Mouse (Mus musculus): ENCODE data around the gene Olfr429.
"Not testable (repeated sequence)": the region's sequence is repeated elsewhere in the genome, so short reads cannot be mapped to it uniquely, and the experiment has no call there.

The Olfr429 gene

DNA sequence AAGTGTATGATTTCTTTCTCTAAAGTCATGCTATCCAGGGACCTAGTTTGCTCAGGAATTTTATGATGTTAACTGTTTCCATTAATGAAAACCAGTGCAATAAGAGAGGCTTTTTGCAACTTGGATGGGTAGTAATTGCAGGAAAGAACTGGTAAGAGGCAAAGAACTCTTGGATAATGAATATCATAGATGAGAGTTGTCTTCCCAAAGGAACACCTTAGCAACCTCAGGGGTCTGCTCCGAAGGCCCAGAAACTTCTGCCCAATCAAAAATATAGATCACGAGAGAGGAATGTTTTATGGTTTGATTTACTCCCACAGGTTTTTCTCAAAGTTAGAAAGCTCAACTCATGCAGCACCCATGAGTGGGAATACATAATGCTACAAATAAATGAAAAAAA is at the start of gene Olfr429:
Gene Olfr429, plus strand, starts transcription at position 301 of the 400 bp plus-strand sequence.
- DNase-seq (ENCODE audit: low spot score in 2 of 2): no peak

DNA sequence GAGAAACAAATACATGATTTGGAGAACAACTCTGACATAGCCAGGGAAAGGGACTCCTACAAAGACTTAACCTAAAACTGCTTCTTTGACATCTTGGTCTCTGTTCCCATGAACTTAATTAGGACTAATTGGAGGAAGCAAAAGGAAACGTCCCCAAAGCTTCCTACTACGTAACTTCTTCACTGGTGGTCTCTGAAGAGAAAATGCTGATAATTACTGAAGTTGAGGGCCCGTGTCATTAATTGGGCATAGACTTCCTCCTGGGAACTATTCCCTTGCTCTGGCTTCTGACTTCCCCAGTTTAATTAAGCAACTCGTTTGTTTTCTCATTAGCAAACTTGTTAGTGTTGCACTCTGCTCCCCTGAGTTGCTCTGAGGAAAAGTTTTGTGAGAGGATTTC is 48.3 kb upstream of the Olfr429 start:
- DNase-seq (ENCODE audit: low spot score in 2 of 2): no peak

DNA sequence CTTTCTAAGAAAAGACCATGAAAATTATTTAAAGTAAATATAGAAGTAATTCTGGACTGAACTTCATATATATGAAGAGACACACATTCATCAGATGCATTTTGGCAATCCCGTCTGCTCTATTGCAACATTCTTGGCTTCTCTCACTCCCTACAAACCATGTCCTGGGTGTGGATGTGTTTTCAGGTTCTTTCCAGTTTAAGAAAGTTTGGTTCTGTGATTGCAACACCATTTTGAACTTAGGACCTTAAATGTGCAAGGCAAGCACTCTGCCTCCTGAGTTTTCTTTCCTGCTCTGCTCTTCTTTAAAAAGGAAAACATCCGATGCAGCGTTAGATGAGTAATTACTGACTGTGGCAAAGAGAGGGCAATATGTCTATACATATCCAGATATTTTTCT is 45.7 kb upstream of the Olfr429 start:
- DNase-seq (ENCODE audit: low spot score in 2 of 2): no peak

DNA sequence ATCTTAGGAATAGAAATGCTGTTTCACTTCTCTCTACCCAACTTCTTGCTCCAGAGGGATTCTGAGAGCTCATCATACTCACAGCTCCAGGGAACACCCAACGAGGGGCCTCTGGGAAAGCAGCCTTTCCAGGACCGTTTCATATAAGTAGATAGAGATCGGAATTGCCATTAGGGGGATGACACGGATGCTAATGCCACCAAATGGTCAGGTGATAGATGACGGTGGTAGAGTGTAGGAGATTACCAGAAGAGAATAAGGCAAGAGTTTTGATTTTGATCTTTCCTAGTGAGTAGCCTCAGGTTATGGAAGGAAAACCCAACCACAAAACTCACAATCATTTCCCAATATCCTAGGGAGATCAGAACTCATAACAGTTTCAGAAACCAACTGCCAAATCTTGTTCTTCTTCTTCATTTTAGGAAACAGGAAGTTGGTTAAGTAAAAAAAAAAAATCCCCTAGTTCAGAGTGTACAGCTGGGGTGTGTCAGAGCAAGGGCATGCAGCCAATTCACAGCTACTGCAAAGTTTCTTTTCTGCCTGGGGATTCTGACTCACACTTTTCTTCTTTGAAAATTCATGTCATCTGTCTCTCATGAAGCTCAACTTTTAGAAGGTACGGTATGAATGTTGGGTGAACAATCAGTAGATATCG is 43.5 kb upstream of the Olfr429 start, which contains the start of gene Olfr433:
Gene Olfr433, plus strand, starts transcription at position 183 of the 655 bp plus-strand sequence.
- peak; percentile 17 to 22 for DNase-seq (ENCODE audit: low spot score in 2 of 2)

DNA sequence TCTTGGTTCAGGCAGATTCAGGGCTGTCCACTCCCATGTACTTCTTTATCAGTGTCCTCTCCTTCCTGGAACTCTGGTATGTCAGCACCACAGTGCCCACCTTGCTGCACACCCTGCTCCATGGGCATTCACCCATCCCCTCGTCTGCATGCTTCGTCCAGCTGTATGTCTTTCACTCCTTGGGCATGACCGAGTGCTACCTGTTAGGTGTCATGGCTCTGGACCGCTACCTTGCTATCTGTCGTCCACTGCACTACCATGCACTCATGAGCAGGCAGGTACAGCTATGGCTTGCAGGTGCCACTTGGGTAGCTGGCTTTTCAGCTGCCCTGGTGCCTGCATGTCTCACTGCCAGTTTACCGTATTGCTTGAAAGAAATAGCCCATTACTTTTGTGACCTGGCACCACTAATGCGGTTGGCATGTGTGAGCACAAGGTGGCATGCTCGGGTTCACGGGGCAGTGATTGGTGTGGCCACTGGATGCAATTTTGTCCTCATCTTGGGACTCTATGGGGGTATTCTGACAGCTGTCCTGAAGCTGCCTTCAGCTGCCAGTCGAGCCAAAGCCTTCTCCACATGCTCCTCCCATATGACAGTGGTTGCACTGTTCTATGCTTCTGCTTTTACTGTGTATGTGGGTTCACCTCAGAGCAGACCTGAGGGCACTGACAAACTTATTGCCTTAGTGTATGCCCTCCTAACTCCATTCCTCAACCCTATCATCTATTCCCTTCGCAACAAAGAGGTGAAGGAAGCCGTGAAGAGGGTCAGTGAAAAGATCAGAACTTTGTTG is 41.8 kb upstream of the Olfr429 start:
- not testable (repeated sequence) for DNase-seq (ENCODE audit: low spot score in 2 of 2)

DNA sequence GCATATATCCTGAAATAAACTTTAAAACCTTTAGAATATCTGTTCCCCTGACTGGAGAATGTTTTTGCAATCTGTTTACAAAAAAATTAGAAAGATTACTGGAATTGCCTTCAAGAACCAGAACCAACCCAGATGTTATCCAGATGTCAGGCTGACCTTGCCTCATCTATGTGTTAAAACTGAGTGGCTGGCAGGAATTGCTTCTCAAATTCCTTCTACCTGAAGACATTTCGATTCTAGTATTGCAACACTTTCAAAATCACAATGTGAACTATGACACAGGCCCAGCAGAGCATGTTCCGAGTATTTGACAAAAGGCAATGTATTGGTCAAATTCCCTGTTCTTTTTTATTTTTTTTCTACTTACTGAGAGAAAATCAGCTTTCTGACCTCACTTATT is 39.7 kb upstream of the Olfr429 start:
- no peak for DNase-seq (ENCODE audit: low spot score in 2 of 2)

DNA sequence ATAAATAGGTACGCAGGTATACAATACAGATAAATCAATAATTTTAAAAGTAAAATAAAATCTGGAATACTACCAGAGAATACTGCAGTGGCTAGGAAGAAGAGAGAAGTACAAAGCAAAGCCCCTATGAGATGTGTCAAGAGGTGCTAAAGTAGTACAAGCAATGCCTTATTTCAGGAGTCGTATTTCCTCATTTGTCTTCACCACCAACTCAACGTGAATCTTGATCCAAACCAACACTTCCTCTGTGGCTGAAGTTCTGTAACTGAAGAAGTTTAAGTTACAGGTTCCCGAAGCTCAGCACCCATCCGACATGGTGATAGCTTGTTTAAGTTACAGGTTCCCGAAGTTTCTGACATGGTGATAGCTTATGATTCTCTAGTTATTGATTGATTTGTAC is 35.9 kb upstream of the Olfr429 start:
- not testable (repeated sequence) for DNase-seq (ENCODE audit: low spot score in 2 of 2)

DNA sequence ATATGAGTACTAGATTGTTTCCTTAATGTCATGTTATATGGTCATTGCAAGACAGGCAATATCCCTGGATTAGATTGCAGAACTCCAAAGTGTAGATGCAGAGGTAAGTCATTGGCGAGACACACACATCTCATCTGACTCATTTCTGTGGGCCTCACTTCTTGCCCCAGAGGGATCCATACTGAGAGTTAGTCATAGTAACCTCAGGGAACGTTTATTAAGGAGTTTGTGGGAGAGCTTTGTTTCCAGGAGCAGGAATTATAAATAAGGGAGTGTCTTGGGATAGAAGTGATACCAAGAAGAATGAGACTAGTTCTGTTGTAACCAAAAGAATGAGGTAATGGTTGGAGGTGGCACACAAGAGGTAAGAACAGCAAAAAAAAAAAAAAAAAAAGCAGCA is 35.2 kb upstream of the Olfr429 start, which contains the start of gene Olfr432:
Gene Olfr432, plus strand, starts transcription at position 313 of the 400 bp plus-strand sequence.
- no peak for DNase-seq (ENCODE audit: low spot score in 2 of 2)

DNA sequence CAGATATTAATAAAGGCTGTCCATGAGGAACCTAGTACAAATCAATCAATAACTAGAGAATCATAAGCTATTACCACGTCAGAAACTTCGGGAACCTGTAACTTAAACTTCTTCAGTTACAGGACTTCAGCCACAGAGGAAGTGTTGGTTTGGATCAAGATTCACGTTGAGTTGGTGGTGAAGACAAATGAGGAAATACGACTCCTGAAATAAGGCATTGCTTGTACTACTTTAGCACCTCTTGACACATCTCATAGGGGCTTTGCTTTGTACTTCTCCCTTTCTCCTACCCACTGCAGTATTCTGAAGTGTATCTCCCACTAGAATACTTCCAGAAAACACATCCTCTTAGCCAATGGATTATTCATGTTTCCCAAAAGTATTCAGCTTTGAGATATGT is 34.8 kb upstream of the Olfr429 start:
- not testable (repeated sequence) for DNase-seq (ENCODE audit: low spot score in 2 of 2)

DNA sequence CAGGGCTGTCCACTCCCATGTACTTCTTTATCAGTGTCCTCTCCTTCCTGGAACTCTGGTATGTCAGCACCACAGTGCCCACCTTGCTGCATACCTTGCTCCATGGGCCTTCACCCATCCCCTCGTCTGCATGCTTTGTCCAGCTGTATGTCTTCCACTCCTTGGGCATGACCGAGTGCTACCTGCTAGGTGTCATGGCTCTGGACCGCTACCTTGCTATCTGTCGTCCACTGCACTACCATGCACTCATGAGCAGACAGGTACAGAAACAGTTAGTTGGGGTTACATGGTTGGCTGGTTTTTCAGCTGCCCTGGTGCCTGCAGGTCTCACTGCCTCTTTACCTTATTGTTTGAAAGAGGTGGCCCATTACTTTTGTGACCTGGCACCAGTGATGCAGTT is 33.6 kb upstream of the Olfr429 start:
- DNase-seq (ENCODE audit: low spot score in 2 of 2): no peak

DNA sequence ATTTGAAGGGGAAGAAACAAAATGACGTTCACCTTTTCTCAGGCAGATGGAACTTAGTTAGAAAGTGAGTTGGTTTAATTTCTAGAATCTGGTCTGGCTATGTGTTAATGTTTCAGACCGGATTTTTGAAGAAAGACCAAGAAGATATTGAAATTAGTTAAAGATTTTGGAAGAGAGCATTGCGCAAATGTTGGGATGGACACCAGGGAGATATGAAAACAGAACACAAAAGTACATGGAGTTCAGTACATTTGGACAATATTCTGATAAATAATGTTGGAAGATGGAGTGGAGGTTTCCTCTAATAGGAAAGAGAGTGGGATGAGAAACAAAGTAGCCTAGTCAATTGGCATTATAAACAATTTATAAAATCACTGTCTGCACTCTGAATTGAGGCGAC is 32.6 kb upstream of the Olfr429 start:
- DNase-seq (ENCODE audit: low spot score in 2 of 2): no peak

DNA sequence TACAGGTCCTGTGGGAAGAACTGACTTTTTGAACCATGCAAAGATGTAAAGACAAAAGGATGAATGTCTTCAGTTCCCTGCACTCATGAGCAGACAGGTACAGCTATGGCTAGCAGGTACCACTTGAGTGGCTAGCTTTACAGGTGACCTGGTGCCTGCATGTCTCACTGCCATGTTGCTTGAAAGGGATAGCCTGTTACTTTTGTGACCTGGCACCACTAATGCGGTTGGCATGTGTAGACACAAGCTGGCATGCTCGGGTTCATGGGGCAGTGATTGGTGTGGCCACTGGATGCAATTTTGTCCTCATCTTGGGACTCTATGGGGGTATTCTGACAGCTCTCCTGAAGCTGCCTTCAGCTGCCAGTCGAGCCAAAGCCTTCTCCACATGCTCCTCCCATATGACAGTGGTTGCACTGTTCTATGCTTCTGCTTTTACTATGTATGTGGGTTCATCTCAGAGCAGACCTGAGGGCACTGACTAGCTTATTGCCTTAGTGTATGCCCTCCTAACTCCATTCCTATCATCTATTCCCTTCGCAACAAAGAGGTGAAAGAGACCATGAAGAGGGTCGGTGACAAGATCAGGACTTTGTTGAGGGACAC is 32.1 kb upstream of the Olfr429 start:
- no peak for DNase-seq (ENCODE audit: low spot score in 2 of 2)

DNA sequence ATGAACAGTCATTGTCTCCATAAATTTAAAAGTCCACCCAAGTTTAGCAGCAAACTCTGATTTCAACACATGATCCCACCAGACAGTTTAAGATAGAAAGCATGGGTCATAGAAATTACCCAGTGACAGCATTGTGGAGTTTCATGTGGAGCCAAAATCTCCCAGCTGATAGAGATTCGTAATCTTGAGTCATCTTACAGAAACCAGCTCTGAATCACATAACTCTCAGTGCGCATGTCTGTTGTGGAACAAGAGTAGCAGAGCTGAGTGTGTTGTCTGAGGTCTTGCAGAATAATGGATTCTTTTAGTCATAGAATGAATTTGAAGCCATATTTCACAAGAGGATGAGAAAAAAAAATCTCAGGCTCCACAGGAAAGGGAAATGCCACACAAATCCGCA is 31.1 kb upstream of the Olfr429 start:
- DNase-seq (ENCODE audit: low spot score in 2 of 2): no peak

DNA sequence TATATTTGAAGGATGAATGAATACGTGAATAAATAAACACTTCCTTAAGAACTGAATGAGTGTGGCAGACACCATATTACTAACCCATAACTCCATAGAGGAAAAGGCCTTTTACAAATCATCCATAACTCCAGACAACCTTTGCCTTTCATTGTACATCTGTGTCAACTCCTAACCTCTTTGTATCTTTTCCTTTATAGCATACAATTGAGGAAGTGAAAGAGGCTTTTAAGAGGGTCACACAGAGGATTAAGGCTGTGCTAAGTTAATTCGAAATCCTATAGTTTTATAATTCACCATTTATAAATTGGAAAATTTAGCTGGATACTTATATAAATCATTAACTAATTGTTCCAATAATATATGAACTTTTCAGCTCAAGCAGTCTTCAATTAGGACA is 28.9 kb upstream of the Olfr429 start:
- no peak for DNase-seq (ENCODE audit: low spot score in 2 of 2)

DNA sequence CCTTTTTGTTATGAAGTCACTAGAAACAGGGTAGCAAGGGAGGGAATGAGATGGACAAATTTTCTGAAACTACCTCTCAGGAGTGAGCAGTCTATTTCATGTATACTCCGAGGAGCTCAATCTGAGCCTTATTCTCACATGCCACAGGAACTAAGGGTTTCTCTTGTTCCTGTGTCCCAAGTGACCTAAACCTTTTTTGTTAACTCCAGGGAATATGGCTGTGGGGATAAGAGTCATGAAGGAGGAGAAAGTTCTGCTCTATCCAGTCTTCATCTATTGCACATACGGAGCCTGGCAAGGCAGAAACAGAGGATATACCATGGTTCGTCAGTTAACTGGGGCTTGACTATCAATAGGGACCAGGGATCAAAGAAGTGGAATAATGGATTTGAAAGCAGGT is 17.8 kb upstream of the Olfr429 start, which contains the start of gene Olfr430:
Gene Olfr430, plus strand, starts transcription at position 301 of the 400 bp plus-strand sequence.
- no peak for DNase-seq (ENCODE audit: low spot score in 2 of 2)

DNA sequence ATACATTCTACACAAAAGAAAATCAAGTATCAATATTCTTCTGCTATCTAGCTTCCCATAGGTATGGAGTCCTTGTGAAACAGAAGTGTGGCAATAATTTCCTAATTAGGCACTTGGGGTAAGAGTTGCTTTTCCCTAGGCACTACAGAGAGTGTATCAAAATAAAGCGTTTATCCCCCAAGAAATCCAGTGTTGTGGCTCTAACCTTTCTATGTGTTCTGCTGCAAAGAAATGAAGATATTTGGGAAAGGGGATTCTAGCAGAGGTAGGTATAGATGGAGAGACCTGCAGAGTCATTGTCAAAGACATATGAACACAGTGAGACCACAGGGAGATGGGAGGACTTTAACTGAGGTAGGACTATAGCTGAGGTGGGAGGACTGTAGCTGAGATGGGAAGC is 12.5 kb downstream of the Olfr429 start, which contains the start of gene Olfr427:
Gene Olfr427, plus strand, starts transcription at position 301 of the 400 bp plus-strand sequence.
- DNase-seq (ENCODE audit: low spot score in 2 of 2): no peak

DNA sequence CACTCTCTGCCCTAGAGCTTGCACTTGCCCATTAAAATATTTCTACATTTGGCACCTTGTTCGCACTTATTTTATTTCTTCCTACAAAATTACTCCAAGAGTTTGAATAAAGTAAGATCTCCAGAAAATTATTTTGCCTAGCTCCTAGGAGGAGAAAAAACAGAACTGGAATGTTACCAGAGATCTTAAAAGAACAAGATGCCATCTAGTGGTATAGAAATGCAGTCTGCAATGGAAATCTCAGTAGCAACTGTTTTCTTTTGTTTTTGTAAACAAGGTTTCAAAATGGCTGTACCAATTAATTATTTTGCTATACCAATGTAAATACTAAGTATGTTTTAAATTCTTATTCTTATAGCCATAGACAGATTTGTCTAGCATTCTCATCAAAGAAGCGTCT is 19.6 kb downstream of the Olfr429 start:
- no peak for DNase-seq (ENCODE audit: low spot score in 2 of 2)

DNA sequence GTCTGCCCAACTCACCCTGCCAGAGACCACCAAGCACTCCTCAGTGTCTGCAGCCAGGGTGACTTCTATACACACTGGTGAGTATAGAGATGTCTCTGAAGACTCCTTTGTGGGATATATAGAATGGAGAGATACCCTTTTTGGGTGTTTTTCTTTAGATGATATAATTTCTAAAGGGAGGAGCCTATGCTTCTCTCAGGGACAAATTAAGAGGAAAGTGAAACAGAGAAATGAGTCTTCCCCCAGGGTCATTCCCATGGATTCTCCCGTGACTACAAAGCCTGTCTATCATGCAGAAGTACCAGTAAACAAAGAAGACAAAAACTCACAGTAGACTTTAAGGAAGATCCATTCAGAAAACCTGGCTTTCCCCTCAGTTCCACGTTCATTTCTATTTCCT is 36.9 kb downstream of the Olfr429 start, which contains the start of gene Olfr231:
Gene Olfr231, minus strand, starts transcription at position 101 of the 400 bp plus-strand sequence.
- DNase-seq (ENCODE audit: low spot score in 2 of 2): no peak

DNA sequence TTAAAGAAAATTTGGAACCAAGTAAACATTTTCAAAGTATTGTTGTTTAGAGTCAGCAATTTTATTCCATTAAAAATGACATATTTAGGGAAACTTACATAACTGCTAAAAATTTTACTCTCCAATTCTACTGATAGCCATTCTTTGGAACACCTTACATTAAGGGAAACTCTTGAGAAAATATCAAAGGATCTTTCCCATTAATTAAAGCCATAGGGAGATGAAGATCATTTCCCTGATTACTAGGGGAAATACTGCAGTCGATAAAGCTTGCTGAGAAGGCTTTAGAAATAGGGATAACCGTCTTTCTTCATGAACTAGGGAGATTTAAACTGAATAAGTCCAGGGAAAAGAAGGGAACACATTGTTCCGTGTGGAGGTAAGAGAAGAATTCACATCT is 47.1 kb downstream of the Olfr429 start, which contains the start of gene Olfr424:
Gene Olfr424, plus strand, starts transcription at position 301 of the 400 bp plus-strand sequence.
- no peak for DNase-seq (ENCODE audit: low spot score in 2 of 2)

DNA sequence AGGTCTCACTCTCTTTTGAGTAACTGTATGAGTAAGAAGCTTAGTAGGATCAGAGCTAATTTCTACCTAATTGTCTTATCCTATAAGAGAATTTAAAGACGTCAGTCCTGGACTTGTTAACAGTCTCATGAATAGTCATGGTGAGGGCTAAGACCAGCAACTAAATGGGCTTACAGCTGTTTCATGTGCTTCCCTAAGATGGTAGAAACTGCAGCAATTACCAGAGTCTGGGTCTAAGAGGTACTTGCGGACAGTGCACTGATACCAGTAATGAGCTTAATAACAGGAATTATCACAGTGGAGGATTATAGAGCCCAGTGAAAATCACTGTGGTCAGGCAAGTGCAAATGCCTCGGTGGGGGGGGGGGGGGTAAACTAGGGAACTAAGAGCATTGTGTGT is 47.9 kb downstream of the Olfr429 start:
- DNase-seq (ENCODE audit: low spot score in 2 of 2): no peak

All from frontal cortex, postnatal 36 days (tissue).